Comparison of ENCODE assay signal across 19 mouse cellular contexts in the genomic region with DNA sequence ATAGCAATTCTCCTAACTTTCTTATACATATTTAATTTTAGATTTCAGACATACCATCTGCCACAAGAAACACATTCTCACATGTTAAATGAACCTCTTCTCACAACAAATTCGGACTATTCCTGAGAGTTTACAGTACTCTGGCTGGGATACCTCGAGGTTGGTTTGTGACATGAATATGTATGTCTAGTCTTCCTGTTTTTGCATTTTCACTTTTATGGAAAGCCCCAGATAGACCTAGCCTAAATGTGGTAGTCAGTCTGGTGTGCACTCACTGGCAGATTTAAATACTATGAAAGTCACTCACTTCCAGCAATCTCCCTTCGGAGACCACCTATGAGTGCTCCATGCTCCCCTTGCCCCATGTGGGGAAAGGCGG. TPM values are rescaled to one million over a fixed set of nuclear protein-coding genes. Genes with fewer than 3 reads are reported as not detected.
"Had no signal": no experiment of that assay in that cellular context is flagged by ENCODE, and none has a peak within 500 bp of the region (broad histone marks: within the 10 kb centered on the region; RNA-seq: fewer than 3 reads in every experiment).

No protein-coding gene starts in this region.

- DNase-seq: kidney, adult 18-20 months; kidney, postnatal 14 days; right cerebral cortex, postnatal 14 days; thymus, postnatal 36 days had no signal

- H3K9me3 ChIP-seq: limb, embryonic 10.5 days; liver, embryonic 12.5 days; lung, embryonic 15.5 days had no signal

- H3K36me3 ChIP-seq: lung, embryonic 15.5 days had no signal

- H3K9ac ChIP-seq: liver, embryonic 12.5 days; lung, embryonic 15.5 days had no signal

- H3K27me3 ChIP-seq: liver, embryonic 12.5 days; lung, embryonic 15.5 days had no signal

- H3K4me3 ChIP-seq: limb, embryonic 10.5 days; liver, embryonic 12.5 days; lung, embryonic 15.5 days had no signal

- H3K27ac ChIP-seq: limb, embryonic 10.5 days; lung, embryonic 15.5 days had no signal

- ATAC-seq: liver, embryonic 12.5 days had no signal

- H3K4me2 ChIP-seq: liver, embryonic 12.5 days; lung, embryonic 15.5 days had no signal

RNA-seq across cellular contexts. Expression of a gene that starts 37.1 kb away (rescaled TPM):
- total RNA-seq: left cerebral cortex, adult 18-20 months had no signal

RNA-seq across cellular contexts. Expression of a gene that starts 37.6 kb away (rescaled TPM):
- total RNA-seq: layer of hippocampus, adult 8-10 months; layer of hippocampus, postnatal 14 days; left cerebral cortex, adult 18-20 months; left cerebral cortex, postnatal 14 days; megakaryocyte progenitor cell, adult 5-6 weeks had no signal
- polyA plus RNA-seq: large intestine, adult 2 months; limb, embryonic 14.5 days; liver, embryonic 12.5 days; liver, embryonic 16.5 days; lung, embryonic 15.5 days; spleen, adult 2 months; stomach, embryonic 16.5 days; thymus, postnatal 0 days had no signal

RNA-seq across cellular contexts. Expression of a gene that starts 45.8 kb away (rescaled TPM):
- total RNA-seq: layer of hippocampus, adult 8-10 months; layer of hippocampus, postnatal 14 days; left cerebral cortex, adult 18-20 months; left cerebral cortex, postnatal 14 days; megakaryocyte progenitor cell, adult 5-6 weeks had no signal
- polyA plus RNA-seq: large intestine, adult 2 months; liver, embryonic 12.5 days; liver, embryonic 16.5 days; lung, embryonic 15.5 days; neural tube, embryonic 14.5 days; spleen, adult 2 months; stomach, embryonic 16.5 days; thymus, postnatal 0 days had no signal
